Mouse (Mus musculus): ENCODE results near the gene Tmem88b. TPM values are rescaled to one million over a fixed set of nuclear protein-coding genes. Genes with fewer than 3 reads are reported as not detected.

Tmem88b gene
- polyA plus RNA-seq, 1 experiment = 81.7 TPM

DNA sequence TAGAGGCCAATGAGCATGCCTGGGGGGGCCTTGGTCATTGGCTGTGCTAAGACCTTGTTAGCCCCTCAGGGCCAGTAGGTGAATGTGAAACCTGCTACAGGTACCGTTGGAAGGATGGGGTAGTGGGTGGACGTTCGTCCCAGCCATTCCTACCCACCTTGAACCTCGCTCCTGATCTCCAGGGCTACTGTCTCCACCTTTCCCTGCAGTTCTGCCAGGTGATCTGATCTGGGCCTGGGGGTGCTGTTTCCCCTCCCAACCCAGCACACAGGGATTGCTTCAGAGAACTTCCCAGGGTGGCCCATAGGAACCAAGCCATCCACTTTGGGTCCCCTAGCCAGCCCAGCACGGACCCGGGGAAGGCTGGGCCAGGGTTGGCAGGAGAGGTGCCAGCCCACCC, 46.5 kb downstream of the Tmem88b start:
- peak in 1 of 2 experiments; percentile 53 for DNase-seq
- whole genome bisulfite sequencing = 43% methylated on average over 6 of the region's 6 CpGs
- TF ChIP-seq POLR2A (IDR thresholded peaks at IDR 0.05; ENCODE audit: borderline replicate concordance, insufficient read depth, low read length) = no peak
- TF ChIP-seq CTCF (IDR thresholded peaks at IDR 0.05; ENCODE audit: borderline replicate concordance, insufficient read depth, low read depth, low read length) = no peak
- Histone ChIP-seq H3K4me3 (replicated peaks; ENCODE audit: insufficient read depth, low read depth, low read length) (peak overlapping the region; percentile 6), H3K27ac (ENCODE audit: insufficient read depth, low read length) (peak overlapping the region; percentile 47), H3K4me1 (ENCODE audit: control insufficient read depth, insufficient read depth, low read length) (peaks cover 60% of the 10 kb centered on the region), H3K27me3 (ENCODE audit: control insufficient read depth, insufficient read depth, low read length) (no peaks in the 10 kb centered on the region)

GRCm38 (mm10) chr4:155738262-155738661, 47.4 kb downstream of the Tmem88b start:
- Histone ChIP-seq H3K4me1 (ENCODE audit: control insufficient read depth, insufficient read depth, low read length) (peaks cover 55% of the 10 kb centered on the region), H3K27me3 (ENCODE audit: control insufficient read depth, insufficient read depth, low read length) (no peaks in the 10 kb centered on the region), H3K4me3 (replicated peaks; ENCODE audit: insufficient read depth, low read depth, low read length) (no peak overlapping the region), H3K27ac (ENCODE audit: insufficient read depth, low read length) (peak overlapping the region; percentile 32)
- TF ChIP-seq POLR2A (IDR thresholded peaks at IDR 0.05; ENCODE audit: borderline replicate concordance, insufficient read depth, low read length) (no peak), CTCF (IDR thresholded peaks at IDR 0.05; ENCODE audit: borderline replicate concordance, insufficient read depth, low read depth, low read length) (no peak)
- no peak for DNase-seq
- 13% methylated on average over 8 of the region's 8 CpGs for WGBS

DNA sequence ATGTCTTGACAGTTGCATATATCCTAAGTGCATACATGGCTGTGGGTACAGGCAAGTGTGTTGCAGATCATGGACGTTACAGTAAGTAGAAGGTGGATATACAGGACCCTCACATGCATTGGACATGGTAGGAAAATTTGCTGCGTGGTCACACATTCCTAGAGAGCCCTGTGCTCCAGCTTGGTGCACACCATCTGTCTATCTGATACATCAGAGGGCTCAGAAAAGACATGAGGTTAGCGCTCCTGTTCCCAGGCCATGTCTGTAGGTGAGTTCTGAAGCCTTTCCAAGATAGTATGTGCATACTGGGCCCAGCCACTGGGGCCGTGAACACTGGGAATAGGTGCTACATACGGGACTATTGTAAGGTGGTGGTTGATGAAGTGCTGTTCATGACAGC, 49.3 kb downstream of the Tmem88b start:
- H3K4me1 ChIP-seq (ENCODE audit: control insufficient read depth, insufficient read depth, low read length) = peaks cover 43% of the 10 kb centered on the region
- no peaks in the 10 kb centered on the region for H3K27me3 ChIP-seq (ENCODE audit: control insufficient read depth, insufficient read depth, low read length)
- peak; percentile 43 to 48 for DNase-seq
- TF ChIP-seq POLR2A (IDR thresholded peaks at IDR 0.05; ENCODE audit: borderline replicate concordance, insufficient read depth, low read length) = no peak; the same call in 1 of the 2 replicates
- no peak for TF ChIP-seq CTCF (IDR thresholded peaks at IDR 0.05; ENCODE audit: borderline replicate concordance, insufficient read depth, low read depth, low read length)
- WGBS = 15% methylated on average over 5 of the region's 5 CpGs
- peak overlapping the region; percentile 69 for H3K4me3 ChIP-seq (replicated peaks; ENCODE audit: insufficient read depth, low read depth, low read length)
- peak overlapping the region; percentile 98 for H3K27ac ChIP-seq (ENCODE audit: insufficient read depth, low read length)

DNA sequence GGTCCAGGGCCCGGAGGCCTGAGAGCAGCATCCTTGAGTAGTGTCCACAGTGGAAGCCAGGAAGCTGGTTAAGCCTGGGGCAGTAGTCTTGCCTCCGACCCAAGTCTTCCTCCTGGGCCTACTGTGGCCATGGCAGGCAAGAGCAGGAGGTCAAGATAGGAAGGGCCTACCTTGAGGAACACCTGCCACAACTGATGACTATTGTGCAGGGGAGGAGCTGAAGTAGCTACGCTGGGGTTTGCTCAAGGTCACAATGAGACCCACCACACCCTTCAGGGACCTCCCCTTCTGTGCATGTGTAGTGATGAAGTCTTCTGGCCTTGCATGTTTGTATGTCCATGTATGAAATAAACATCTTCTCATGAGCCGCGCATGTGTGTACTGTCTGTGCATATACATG, 49.9 kb downstream of the Tmem88b start:
- no peaks in the 10 kb centered on the region for H3K27me3 ChIP-seq (ENCODE audit: control insufficient read depth, insufficient read depth, low read length)
- TF ChIP-seq CTCF (IDR thresholded peaks at IDR 0.05; ENCODE audit: borderline replicate concordance, insufficient read depth, low read depth, low read length) (no peak), POLR2A (IDR thresholded peaks at IDR 0.05; ENCODE audit: borderline replicate concordance, insufficient read depth, low read length) (no peak)
- 31% methylated on average over 5 of the region's 5 CpGs for WGBS
- no peak for DNase-seq
- H3K4me1 ChIP-seq (ENCODE audit: control insufficient read depth, insufficient read depth, low read length) = peaks cover 36% of the 10 kb centered on the region
- peak overlapping the region; percentile 98 for H3K27ac ChIP-seq (ENCODE audit: insufficient read depth, low read length)
- H3K4me3 ChIP-seq (replicated peaks; ENCODE audit: insufficient read depth, low read depth, low read length) = peak overlapping the region; percentile 69

DNA sequence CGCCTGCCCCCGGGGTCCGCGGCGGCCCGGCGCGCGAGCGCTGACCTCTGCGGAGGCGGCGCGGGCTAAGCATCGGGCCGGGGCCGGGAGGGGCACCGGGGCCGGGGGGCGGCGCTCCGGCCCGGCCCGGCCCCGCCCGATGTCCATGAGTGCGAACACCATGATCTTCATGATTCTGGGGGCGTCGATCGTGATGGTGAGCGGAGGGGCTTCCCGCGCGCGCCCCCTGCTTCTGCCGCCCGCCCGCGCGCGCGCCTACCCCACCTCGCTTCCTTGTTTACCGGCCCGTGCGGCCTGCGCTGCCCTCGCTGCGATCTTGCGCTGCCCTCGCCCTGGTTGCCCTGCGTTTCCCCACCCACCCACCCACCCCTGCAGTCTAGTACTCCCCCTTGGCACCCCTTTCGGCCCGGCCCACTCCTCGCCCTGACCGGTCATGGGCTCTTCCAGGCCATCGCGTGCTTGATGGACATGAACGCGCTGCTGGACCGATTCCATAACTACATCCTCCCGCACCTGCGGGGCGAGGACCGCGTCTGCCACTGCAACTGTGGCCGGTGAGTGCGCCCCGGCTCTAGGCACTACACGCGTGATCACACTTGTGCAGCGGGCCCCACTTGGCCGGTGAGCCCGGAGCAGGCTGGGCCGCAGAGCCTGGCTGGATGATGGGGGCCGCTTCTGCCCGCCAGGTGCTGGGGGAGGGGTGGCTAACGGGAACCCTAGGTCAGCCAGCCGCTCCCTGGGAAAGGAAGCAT, 50.5 kb downstream of the Tmem88b start:
- H3K27ac ChIP-seq (ENCODE audit: insufficient read depth, low read length) = peak overlapping the region; percentile 98
- no peaks in the 10 kb centered on the region for H3K27me3 ChIP-seq (ENCODE audit: control insufficient read depth, insufficient read depth, low read length)
- H3K4me1 ChIP-seq (ENCODE audit: control insufficient read depth, insufficient read depth, low read length) = peaks cover 30% of the 10 kb centered on the region
- TF ChIP-seq CTCF (IDR thresholded peaks at IDR 0.05; ENCODE audit: borderline replicate concordance, insufficient read depth, low read depth, low read length) (no peak), POLR2A (IDR thresholded peaks at IDR 0.05; ENCODE audit: borderline replicate concordance, insufficient read depth, low read length) (peak; percentile 30; the same call in 1 of the 2 replicates)
- under 1% methylated on average over 66 of the region's 79 CpGs for WGBS
- peak; percentile 83 to 84 for DNase-seq
- H3K4me3 ChIP-seq (replicated peaks; ENCODE audit: insufficient read depth, low read depth, low read length) = peak overlapping the region; percentile 69

GRCm38 (mm10) chr4:155734350-155734941, 51.2 kb downstream of the Tmem88b start, which contains the start of gene Tmem240:
Gene Tmem240 (plus strand): TSS chr4:155734800.
- TF ChIP-seq CTCF (IDR thresholded peaks at IDR 0.05; ENCODE audit: borderline replicate concordance, insufficient read depth, low read depth, low read length) (no peak), POLR2A (IDR thresholded peaks at IDR 0.05; ENCODE audit: borderline replicate concordance, insufficient read depth, low read length) (peak; percentile 57; the same call in 1 of the 2 replicates)
- peaks cover 27% of the 10 kb centered on the region for H3K4me1 ChIP-seq (ENCODE audit: control insufficient read depth, insufficient read depth, low read length)
- peak within 1 kb of the TSS; percentile 69 for H3K4me3 ChIP-seq (replicated peaks; ENCODE audit: insufficient read depth, low read depth, low read length)
- peak; percentile 95 to 97 for DNase-seq
- peak within 1 kb of the TSS; percentile 98 for H3K27ac ChIP-seq (ENCODE audit: insufficient read depth, low read length)
- 1% methylated on average over 33 of the region's 35 CpGs for WGBS
- H3K27me3 ChIP-seq (ENCODE audit: control insufficient read depth, insufficient read depth, low read length) = no peaks in the 10 kb centered on the region

DNA sequence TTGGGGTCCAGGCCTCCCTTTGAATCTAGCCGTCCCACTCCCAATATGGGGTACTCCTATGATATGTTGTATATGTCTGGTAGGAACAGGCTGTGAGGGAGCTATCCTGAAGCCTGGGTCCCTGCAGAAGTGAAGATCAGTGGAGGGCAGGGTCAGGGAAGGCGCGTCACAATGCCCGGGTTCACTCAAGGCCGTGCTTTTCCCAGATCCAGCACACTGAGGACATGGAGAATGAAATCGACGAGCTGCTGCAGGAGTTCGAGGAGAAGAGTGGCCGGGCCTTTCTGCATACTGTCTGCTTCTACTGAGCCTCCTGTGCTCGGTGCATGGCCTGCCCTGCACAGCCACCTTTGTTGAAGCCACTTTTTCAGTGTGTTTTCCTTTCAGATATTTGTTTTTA, 52.4 kb downstream of the Tmem88b start:
- H3K27me3 ChIP-seq (ENCODE audit: control insufficient read depth, insufficient read depth, low read length) = no peaks in the 10 kb centered on the region
- H3K4me1 ChIP-seq (ENCODE audit: control insufficient read depth, insufficient read depth, low read length) = peaks cover 16% of the 10 kb centered on the region
- no peak for DNase-seq
- 0 out of 2 replicates have a peak overlapping the region, but pooled peaks have one; percentile 32 for H3K27ac ChIP-seq (ENCODE audit: insufficient read depth, low read length)
- 66% methylated on average over 10 of the region's 10 CpGs for WGBS
- TF ChIP-seq CTCF (IDR thresholded peaks at IDR 0.05; ENCODE audit: borderline replicate concordance, insufficient read depth, low read depth, low read length) (no peak), POLR2A (IDR thresholded peaks at IDR 0.05; ENCODE audit: borderline replicate concordance, insufficient read depth, low read length) (no peak)
- H3K4me3 ChIP-seq (replicated peaks; ENCODE audit: insufficient read depth, low read depth, low read length) = peak overlapping the region; percentile 13

Other genes starting within 250 kb of the Tmem88b start
- gene Nadk, start 223.5 kb downstream of the Tmem88b start, polyA plus RNA-seq (2012; rRNA removed) = 59.0 and 60.2 TPM in 2 replicates
- 20.3 and 20.5 TPM in 2 replicates for gene Slc35e2, start 184.5 kb downstream of the Tmem88b start, polyA plus RNA-seq (2012; rRNA removed)
- gene Cdk11b, start 161.0 kb downstream of the Tmem88b start, polyA plus RNA-seq (2012; rRNA removed) = 57.8 and 63.7 TPM in 2 replicates
- not detected in 2 replicates for gene Gm10563, start 140.5 kb downstream of the Tmem88b start, polyA plus RNA-seq (2012; rRNA removed)
- gene Mmp23, start 132.5 kb downstream of the Tmem88b start, polyA plus RNA-seq (2012; rRNA removed) = 38.1 and 39.4 TPM in 2 replicates
- gene Mib2, start 116.7 kb downstream of the Tmem88b start, polyA plus RNA-seq (2012; rRNA removed) = 146 and 152 TPM in 2 replicates
- 112 and 114 TPM in 2 replicates for gene Fndc10, start 91.5 kb downstream of the Tmem88b start, polyA plus RNA-seq (2012; rRNA removed)
- 141 and 152 TPM in 2 replicates for gene Ssu72, start 81.1 kb downstream of the Tmem88b start, polyA plus RNA-seq (2012; rRNA removed)
- gene Tmem240, start 51.1 kb downstream of the Tmem88b start, polyA plus RNA-seq (2012; rRNA removed) = 123 and 133 TPM in 2 replicates
- 114 and 123 TPM in 2 replicates for gene Atad3a, start 24.8 kb downstream of the Tmem88b start, polyA plus RNA-seq (2012; rRNA removed)
- 33.8 and 35.4 TPM in 2 replicates for gene Vwa1, start 11.2 kb downstream of the Tmem88b start, polyA plus RNA-seq (2012; rRNA removed)
- 0.13 and 0.16 TPM in 2 replicates for gene Ankrd65, start 4.6 kb upstream of the Tmem88b start, polyA plus RNA-seq (2012; rRNA removed)
- gene Mrpl20, start 17.0 kb upstream of the Tmem88b start, polyA plus RNA-seq (2012; rRNA removed) = 109 TPM in 2 replicates
- gene Ccnl2, start 26.6 kb upstream of the Tmem88b start, polyA plus RNA-seq (2012; rRNA removed) = 171 and 172 TPM in 2 replicates
- gene Aurkaip1, start 45.4 kb upstream of the Tmem88b start, polyA plus RNA-seq (2012; rRNA removed) = 155 and 159 TPM in 2 replicates
- gene Mxra8, start 53.8 kb upstream of the Tmem88b start, polyA plus RNA-seq (2012; rRNA removed) = 23.8 and 29.7 TPM in 2 replicates
- gene Dvl1, start 61.5 kb upstream of the Tmem88b start, polyA plus RNA-seq (2012; rRNA removed) = 160 and 163 TPM in 2 replicates
- gene Tas1r3, start 77.5 kb upstream of the Tmem88b start, polyA plus RNA-seq (2012; rRNA removed) = 0.87 and 1.0 TPM in 2 replicates
- 40.5 and 45.1 TPM in 2 replicates for gene Cptp, start 83.6 kb upstream of the Tmem88b start, polyA plus RNA-seq (2012; rRNA removed)
- gene Ints11, start 83.7 kb upstream of the Tmem88b start, polyA plus RNA-seq (2012; rRNA removed) = 50.1 and 52.2 TPM in 2 replicates
- 69.9 and 70.1 TPM in 2 replicates for gene Pusl1, start 105.9 kb upstream of the Tmem88b start, polyA plus RNA-seq (2012; rRNA removed)
- gene Acap3, start 105.9 kb upstream of the Tmem88b start, polyA plus RNA-seq (2012; rRNA removed) = 98.5 and 99.2 TPM in 2 replicates
- 78.4 and 83.8 TPM in 2 replicates for gene Ube2j2, start 158.0 kb upstream of the Tmem88b start, polyA plus RNA-seq (2012; rRNA removed)
- gene C1qtnf12, start 176.4 kb upstream of the Tmem88b start, polyA plus RNA-seq (2012; rRNA removed) = 16.8 and 22.1 TPM in 2 replicates
- gene B3galt6, start 206.8 kb upstream of the Tmem88b start, polyA plus RNA-seq (2012; rRNA removed) = 10.8 and 11.4 TPM in 2 replicates
- 136 and 142 TPM in 2 replicates for gene Sdf4, start 207.0 kb upstream of the Tmem88b start, polyA plus RNA-seq (2012; rRNA removed)
- 3.6 and 5.2 TPM in 2 replicates for gene Tnfrsf4, start 228.0 kb upstream of the Tmem88b start, polyA plus RNA-seq (2012; rRNA removed)
- gene Tnfrsf18, start 240.3 kb upstream of the Tmem88b start, polyA plus RNA-seq (2012; rRNA removed) = 0.10 and 0.11 TPM in 2 replicates

All from cerebellum, adult 2 months (tissue).